Mouse (Mus musculus): ENCODE data around the gene Pjvk. TPM values are rescaled to one million over a fixed set of nuclear protein-coding genes. Genes with fewer than 3 reads are reported as not detected.

The Pjvk gene
- polyA plus RNA-seq, 1 experiment from 2014 or later = 0.88 TPM

DNA sequence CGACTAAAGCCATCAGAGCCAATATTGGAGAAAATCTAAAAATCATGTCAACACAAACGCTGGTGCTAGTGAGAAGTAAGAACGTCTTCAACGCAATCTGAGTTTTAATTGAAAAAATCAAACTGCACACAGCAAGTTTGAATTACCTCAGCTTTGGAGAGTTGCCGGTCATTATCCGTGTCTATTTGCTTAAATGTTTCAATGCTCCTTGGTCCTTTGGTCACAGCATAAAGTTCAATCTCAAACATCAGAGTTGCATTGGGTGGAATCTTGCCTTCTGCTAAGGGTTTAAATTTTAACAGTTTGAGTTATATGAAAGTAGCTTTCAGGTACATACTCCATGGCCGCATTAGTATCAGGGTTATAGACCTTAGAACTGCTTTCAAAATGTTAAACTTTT lies 17.3 kb downstream of the Pjvk start:
- Histone ChIP-seq H3K27ac (ENCODE audit: low read depth) (no peak overlapping the region), H3K4me3 (ENCODE audit: low read depth, low read length) (no peak overlapping the region), H3K27me3 (ENCODE audit: insufficient read depth, low read length) (no peaks in the 10 kb centered on the region), H3K4me1 (ENCODE audit: insufficient read depth) (no peaks in the 10 kb centered on the region), H3K9ac (no peak overlapping the region), H3K4me2 (no peak overlapping the region), H3K36me3 (ENCODE audit: insufficient read depth) (peaks cover 56% of the 10 kb centered on the region), H3K9me3 (ENCODE audit: low read depth, low read length) (no peaks in the 10 kb centered on the region)
- TF ChIP-seq CTCF (IDR thresholded peaks at IDR 0.05; ENCODE audit: low read depth) = no peak
- DNase-seq (no peak), ATAC-seq (ENCODE audit: insufficient read depth) (no peak)
- 94% methylated on average over 7 of the region's 7 CpGs for WGBS

DNA sequence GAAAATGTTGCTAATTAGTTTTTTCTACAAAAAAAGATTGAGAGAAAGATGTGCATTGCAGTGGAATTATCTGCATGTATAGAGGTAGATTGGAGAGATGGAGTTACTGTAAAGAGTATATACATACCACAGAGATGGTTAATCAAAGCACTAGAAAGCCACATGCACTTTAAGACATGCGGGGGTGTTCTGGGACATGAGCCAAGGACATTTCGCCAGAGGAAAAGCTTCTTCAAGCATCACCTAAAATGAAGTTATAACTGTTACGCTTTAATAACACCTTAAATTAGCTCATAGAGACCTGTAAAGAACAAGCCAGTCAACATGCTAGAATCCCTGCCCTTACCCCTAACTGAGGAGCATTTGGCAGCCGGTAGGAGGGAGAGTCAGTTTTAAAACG lies 18.9 kb downstream of the Pjvk start:
- no peak for TF ChIP-seq CTCF (IDR thresholded peaks at IDR 0.05; ENCODE audit: low read depth)
- peak; percentile 48 for DNase-seq
- no peaks in the 10 kb centered on the region for H3K27me3 ChIP-seq (ENCODE audit: insufficient read depth, low read length)
- 45% methylated on average over 5 of the region's 5 CpGs for WGBS
- no peak overlapping the region for H3K9ac ChIP-seq
- H3K4me2 ChIP-seq = no peak overlapping the region
- no peak overlapping the region for H3K27ac ChIP-seq (ENCODE audit: low read depth)
- peaks cover 47% of the 10 kb centered on the region for H3K36me3 ChIP-seq (ENCODE audit: insufficient read depth)
- H3K4me3 ChIP-seq (ENCODE audit: low read depth, low read length) = no peak overlapping the region
- ATAC-seq (ENCODE audit: insufficient read depth) = no peak; the same call in 1 of the 2 replicates
- no peaks in the 10 kb centered on the region for H3K9me3 ChIP-seq (ENCODE audit: low read depth, low read length)
- H3K4me1 ChIP-seq (ENCODE audit: insufficient read depth) = no peaks in the 10 kb centered on the region

DNA sequence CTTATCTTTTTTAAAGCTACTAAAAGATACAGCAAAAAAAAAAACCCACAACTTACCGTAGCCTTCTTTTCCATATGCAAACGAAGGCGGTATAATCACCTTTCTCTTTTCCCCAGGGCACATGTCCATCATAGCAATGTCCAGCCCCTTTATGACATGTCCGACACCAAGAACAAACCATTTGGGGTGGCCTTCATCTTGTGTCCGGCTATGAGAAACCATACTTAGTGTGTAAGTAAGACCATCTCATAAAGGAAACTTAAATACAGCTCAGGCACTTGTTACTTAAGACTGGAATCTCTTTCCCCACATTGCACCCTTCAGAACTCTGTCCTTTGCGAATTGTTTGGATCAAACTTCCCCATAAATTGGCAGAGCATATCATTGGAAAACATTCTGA lies 23.4 kb downstream of the Pjvk start:
- TF ChIP-seq CTCF (IDR thresholded peaks at IDR 0.05; ENCODE audit: low read depth) = no peak
- Histone ChIP-seq H3K9ac (peak overlapping the region; percentile 79), H3K36me3 (ENCODE audit: insufficient read depth) (0 out of 2 replicates have a peak, but pooled peaks cover 15% of the 10 kb centered on the region), H3K9me3 (ENCODE audit: low read depth, low read length) (no peaks in the 10 kb centered on the region), H3K4me3 (ENCODE audit: low read depth, low read length) (peak overlapping the region; percentile 57), H3K27me3 (ENCODE audit: insufficient read depth, low read length) (no peaks in the 10 kb centered on the region), H3K27ac (ENCODE audit: low read depth) (no peak overlapping the region), H3K4me1 (ENCODE audit: insufficient read depth) (no peaks in the 10 kb centered on the region), H3K4me2 (peak overlapping the region; percentile 83)
- peak; percentile 19 for DNase-seq
- ATAC-seq (ENCODE audit: insufficient read depth) = no peak
- WGBS = 72% methylated on average over 6 of the region's 6 CpGs

DNA sequence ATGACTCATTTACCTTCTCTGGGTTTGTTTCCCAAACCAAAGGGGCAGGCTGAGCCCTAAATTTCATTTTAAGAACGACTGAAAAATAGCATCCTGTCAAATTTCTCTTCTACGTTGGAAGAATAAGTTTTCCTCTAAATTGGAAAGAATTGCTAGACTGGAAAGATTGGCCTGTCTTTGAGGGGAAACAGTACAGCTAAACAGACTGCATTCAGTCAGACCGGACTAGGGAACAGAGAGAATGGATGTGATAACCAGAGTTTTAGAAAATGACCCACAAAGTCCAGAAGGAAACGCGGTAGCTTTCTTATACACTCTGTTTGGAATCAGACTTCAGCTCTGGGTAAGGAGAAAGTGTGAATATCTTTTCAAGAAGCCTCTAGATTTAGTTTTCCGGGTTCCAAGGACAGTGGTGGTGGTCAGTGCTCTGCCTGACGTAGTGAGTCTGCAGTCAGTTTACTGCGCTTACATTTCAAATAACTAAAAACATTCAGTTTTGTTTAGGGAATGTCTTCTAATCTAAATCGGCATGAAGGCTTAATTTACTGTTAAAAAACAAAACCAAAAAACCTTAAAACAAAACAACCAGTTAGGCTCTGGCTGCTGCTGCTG lies 24.0 kb downstream of the Pjvk start:
- TF ChIP-seq CTCF (IDR thresholded peaks at IDR 0.05; ENCODE audit: low read depth) = no peak
- ATAC-seq (ENCODE audit: insufficient read depth) (no peak), DNase-seq (peak; percentile 57)
- Histone ChIP-seq H3K4me3 (ENCODE audit: low read depth, low read length) (peak overlapping the region; percentile 57), H3K27ac (ENCODE audit: low read depth) (peak overlapping the region; percentile 91), H3K4me1 (ENCODE audit: insufficient read depth) (no peaks in the 10 kb centered on the region), H3K9me3 (ENCODE audit: low read depth, low read length) (no peaks in the 10 kb centered on the region), H3K27me3 (ENCODE audit: insufficient read depth, low read length) (no peaks in the 10 kb centered on the region), H3K4me2 (peak overlapping the region; percentile 83), H3K36me3 (ENCODE audit: insufficient read depth) (0 out of 2 replicates have a peak, but pooled peaks cover 9% of the 10 kb centered on the region), H3K9ac (peak overlapping the region; percentile 79)
- WGBS = 7% methylated on average over 9 of the region's 9 CpGs

DNA sequence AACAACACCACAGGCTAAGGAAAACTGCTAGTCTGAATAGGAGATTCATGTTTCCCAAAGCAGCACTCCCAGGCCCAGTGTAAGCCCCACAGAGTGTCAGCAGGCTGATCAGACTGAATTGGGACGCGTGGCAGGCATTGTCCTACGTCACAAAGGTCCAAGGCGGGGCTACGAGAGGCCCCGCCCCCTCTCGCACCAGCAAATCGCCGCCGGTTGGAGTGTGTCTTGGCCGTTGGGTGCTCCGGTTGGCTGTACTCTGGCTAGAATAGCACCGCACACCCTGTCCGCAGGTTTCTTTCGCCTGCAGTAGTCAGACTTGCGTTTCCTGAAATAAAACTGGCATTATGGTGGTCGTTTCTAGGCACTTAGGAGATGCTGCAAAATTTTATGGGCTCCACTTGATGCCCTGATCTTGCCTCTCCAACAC lies 24.7 kb downstream of the Pjvk start, which contains the start of gene Fkbp7:
Gene Fkbp7, minus strand, starts transcription at position 151 of the 427 bp plus-strand sequence.
- Histone ChIP-seq H3K4me2 (peak within 1 kb of the TSS; percentile 83), H3K27me3 (ENCODE audit: insufficient read depth, low read length) (no peaks in the 10 kb centered on the region), H3K4me3 (ENCODE audit: low read depth, low read length) (peak within 1 kb of the TSS; percentile 57), H3K9me3 (ENCODE audit: low read depth, low read length) (no peaks in the 10 kb centered on the region), H3K4me1 (ENCODE audit: insufficient read depth) (no peaks in the 10 kb centered on the region), H3K27ac (ENCODE audit: low read depth) (peak within 1 kb of the TSS; percentile 91), H3K9ac (peak within 1 kb of the TSS; percentile 79), H3K36me3 (ENCODE audit: insufficient read depth) (0 out of 2 replicates have a peak, but pooled peaks cover 6% of the 10 kb centered on the region)
- ATAC-seq (ENCODE audit: insufficient read depth) (peak; percentile 85), DNase-seq (peak; percentile 97)
- TF ChIP-seq CTCF (IDR thresholded peaks at IDR 0.05; ENCODE audit: low read depth) = no peak
- 0% methylated on average over 17 of the region's 17 CpGs for WGBS

DNA sequence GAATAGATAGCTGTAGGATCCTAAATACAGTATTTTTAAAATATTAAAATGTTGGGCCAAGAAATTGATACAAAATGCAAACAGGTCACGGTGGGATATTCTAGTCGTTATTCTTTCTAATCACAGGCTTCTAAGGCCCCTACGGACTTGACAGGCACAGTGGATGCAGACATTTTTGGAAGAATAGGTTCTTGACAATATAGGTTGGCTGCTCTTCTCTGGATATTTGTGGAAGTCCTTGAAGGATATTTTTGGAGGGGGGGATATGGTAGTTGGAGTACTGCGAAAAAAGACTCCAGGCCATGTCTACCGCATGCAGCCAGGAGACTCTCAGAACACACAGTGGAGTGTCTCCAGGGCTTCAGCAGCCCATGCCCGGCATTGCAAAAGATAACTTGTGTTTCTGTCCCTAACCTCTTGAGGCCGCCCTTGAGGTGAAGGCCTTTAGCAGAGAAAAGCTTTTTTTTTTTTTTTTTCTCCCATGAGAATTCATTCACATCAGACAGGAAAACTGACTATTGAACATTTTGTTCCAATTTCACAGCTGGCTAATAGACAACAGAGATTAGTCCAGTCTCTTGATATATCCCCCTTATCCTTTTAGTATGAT lies 25.3 kb downstream of the Pjvk start:
- WGBS = 43% methylated on average over 7 of the region's 7 CpGs
- H3K27ac ChIP-seq (ENCODE audit: low read depth) = peak overlapping the region; percentile 91; the same call in 1 of the 2 replicates
- ATAC-seq (ENCODE audit: insufficient read depth) = no peak

DNA sequence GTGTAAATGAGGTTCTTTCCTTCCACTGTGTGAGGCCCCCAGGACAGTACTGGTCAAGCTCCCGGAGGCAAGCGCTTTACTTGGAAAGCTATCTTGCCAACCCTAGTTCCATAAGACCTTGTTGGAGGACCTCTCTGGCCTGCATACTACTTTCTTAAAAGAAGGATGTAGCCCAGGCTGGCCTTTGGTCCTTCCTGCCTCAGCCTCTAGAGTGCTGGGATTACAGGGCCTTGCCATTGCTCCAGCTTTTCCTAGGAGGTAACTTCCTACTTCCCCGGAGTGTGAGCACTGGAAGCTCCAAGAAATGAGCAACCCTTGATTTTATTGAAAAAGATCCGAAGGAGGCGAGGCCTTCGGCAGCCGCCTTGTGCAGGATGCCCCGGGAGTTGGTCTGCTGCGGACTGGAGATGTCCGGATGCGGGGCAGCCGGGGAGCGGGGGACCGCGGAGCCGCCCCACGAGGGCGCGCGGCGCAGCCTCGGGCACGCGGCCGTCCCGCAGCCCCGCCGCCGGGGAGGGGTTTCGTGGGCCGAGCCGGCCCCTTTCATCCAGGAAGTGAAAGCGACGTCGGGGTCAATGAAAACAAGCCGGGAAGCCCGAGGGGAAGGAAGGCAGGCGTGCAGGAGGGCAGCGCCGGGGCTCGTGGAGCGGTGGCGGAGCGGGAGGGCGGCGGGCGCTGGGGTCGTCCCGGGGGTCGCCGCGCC lies 26.6 kb downstream of the Pjvk start, which contains the start of gene Plekha3:
Gene Plekha3, plus strand, starts transcription at position 557 of the 703 bp plus-strand sequence.
- Histone ChIP-seq H3K27ac (ENCODE audit: low read depth) (peak within 1 kb of the TSS; percentile 83), H3K9me3 (ENCODE audit: low read depth, low read length) (no peaks in the 10 kb centered on the region), H3K4me1 (ENCODE audit: insufficient read depth) (no peaks in the 10 kb centered on the region), H3K36me3 (ENCODE audit: insufficient read depth) (no peaks in the 10 kb centered on the region), H3K4me2 (peak within 1 kb of the TSS; percentile 69), H3K27me3 (ENCODE audit: insufficient read depth, low read length) (no peaks in the 10 kb centered on the region), H3K9ac (peak within 1 kb of the TSS; percentile 82), H3K4me3 (ENCODE audit: low read depth, low read length) (peak within 1 kb of the TSS; percentile 89)
- WGBS = 4% methylated on average over 50 of the region's 52 CpGs
- ATAC-seq (ENCODE audit: insufficient read depth) (peak; percentile 80), DNase-seq (peak; percentile 92)
- no peak for TF ChIP-seq CTCF (IDR thresholded peaks at IDR 0.05; ENCODE audit: low read depth)

More for the DNA sequence above, 25.3 kb downstream of the Pjvk start:
- Histone ChIP-seq H3K4me1 (ENCODE audit: insufficient read depth) (no peaks in the 10 kb centered on the region), H3K4me2 (peak overlapping the region; percentile 83), H3K27me3 (ENCODE audit: insufficient read depth, low read length) (no peaks in the 10 kb centered on the region), H3K36me3 (ENCODE audit: insufficient read depth) (0 out of 2 replicates have a peak, but pooled peaks cover 6% of the 10 kb centered on the region), H3K9me3 (ENCODE audit: low read depth, low read length) (no peaks in the 10 kb centered on the region), H3K4me3 (ENCODE audit: low read depth, low read length) (peak overlapping the region; percentile 57), H3K9ac (no peak overlapping the region)
- DNase-seq = peak; percentile 67
- peak; percentile 30; the same call in 1 of the 2 replicates for TF ChIP-seq CTCF (IDR thresholded peaks at IDR 0.05; ENCODE audit: low read depth)

All from lung, embryonic 14.5 days (tissue).